Mouse (Mus musculus) stomach, embryonic 15.5 days (tissue): ENCODE measurements at regions not wholly inside any gene's neighbourhood (a gene's known extent, or its start where the extent isn't known, plus 50 kb on each side); places are given as distances from the start of the nearest gene placed in this dataset. TPM values are rescaled to one million over a fixed set of nuclear protein-coding genes. Genes with fewer than 3 reads are reported as not detected.

Experiments
- ATAC-seq: fragments of 200-750 bp; cut with Nextera tagmentation; 2 replicates; pipeline ENCODE4 v1.8.0; 2017; ENCODE audit warnings: low read depth, moderate number of reproducible peaks, moderate TSS enrichment; ENCODE audit not compliant: insufficient read depth, low FRiP score
- H3K27ac ChIP-seq: fragments of 300-500 bp; sonication (generic); 2 replicates; pipeline ENCODE4 v1.5.1; 2015; ENCODE audit warnings: mild to moderate bottlenecking, inconsistent platforms
- H3K27me3 ChIP-seq: fragments of 300-500 bp; sonication (generic); replicated peaks from 2 replicates; pipeline ENCODE4 v1.6.1; 2015; ENCODE audit warnings: inconsistent platforms
- H3K36me3 ChIP-seq: fragments of 300-500 bp; sonication (generic); 2 replicates; pipeline ENCODE4 v1.6.1; 2015; ENCODE audit warnings: inconsistent platforms
- H3K4me1 ChIP-seq: fragments of 300-500 bp; sonication (generic); 2 replicates; pipeline ENCODE4 v1.6.1; 2015; ENCODE audit warnings: inconsistent platforms
- H3K4me2 ChIP-seq: fragments of 300-500 bp; sonication (generic); 2 replicates; pipeline ENCODE4 v1.6.1; 2015; ENCODE audit warnings: mild to moderate bottlenecking, inconsistent platforms
- H3K4me3 ChIP-seq: fragments of 300-500 bp; sonication (generic); replicated peaks from 2 replicates; pipeline ENCODE4 v1.5.1; 2015; ENCODE audit warnings: inconsistent platforms
- H3K9ac ChIP-seq: fragments of 300-500 bp; sonication (generic); 2 replicates; pipeline ENCODE4 v1.6.1; 2015; ENCODE audit warnings: inconsistent platforms
- H3K9me3 ChIP-seq: fragments of 300-500 bp; sonication (generic); 2 replicates; pipeline ENCODE4 v1.6.1; 2016; ENCODE audit warnings: inconsistent platforms
- WGBS: fragments of 180-500 bp; shearing (Covaris S2); methylation state at CpG from one replicate; pipeline ENCODE4 v1.1.7; 2015; 5-methylcytosine and 5-hydroxymethylcytosine counted together
- microRNA-seq: library from miRNA; unstranded; fragments of <30 nt; microRNA quantifications from one replicate; pipeline ENCODE4, GENCODE M21; 2016

DNA sequence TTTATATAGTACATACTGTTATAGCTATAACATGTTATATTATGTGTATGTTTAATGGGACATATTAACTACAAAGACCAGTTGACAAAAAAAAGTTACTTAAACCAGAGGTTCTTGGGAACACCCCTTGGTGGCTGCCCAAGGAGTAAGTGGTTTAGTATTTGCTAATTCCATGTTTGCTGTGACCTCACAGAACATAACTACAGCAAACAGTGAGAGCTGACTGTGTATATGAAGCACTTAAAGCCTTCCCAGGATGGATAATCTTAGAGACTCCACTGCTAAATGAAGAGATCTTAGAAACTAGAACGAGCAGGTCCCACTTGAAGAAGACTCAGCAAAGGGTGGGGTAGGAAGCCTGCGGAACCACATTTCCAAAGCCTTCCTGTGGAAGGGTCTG, 263.9 kb downstream of the Gm19410 start:
- no peaks in the 10 kb centered on the region for H3K27me3 ChIP-seq
- ATAC-seq: no peak
- no peaks in the 10 kb centered on the region for H3K4me1 ChIP-seq
- 76% methylated on average over 2 of the region's 2 CpGs for WGBS
- no peak overlapping the region for H3K4me2 ChIP-seq
- no peaks in the 10 kb centered on the region for H3K36me3 ChIP-seq
- no peak overlapping the region for H3K9ac ChIP-seq
- H3K9me3 ChIP-seq: no peaks in the 10 kb centered on the region
- no peak overlapping the region for H3K4me3 ChIP-seq
- H3K27ac ChIP-seq: no peak overlapping the region

- Histone ChIP-seq H3K27me3 (no peaks in the 10 kb centered on the region), H3K27ac (no peak overlapping the region), H3K4me1 (no peaks in the 10 kb centered on the region), H3K9me3 (no peaks in the 10 kb centered on the region), H3K9ac (no peak overlapping the region), H3K36me3 (no peaks in the 10 kb centered on the region), H3K4me3 (no peak overlapping the region), H3K4me2 (no peak overlapping the region)
- ATAC-seq: no peak
- 53% methylated on average over 3 of the region's 3 CpGs for WGBS
Observed at GRCm38 (mm10) chr8:36030237-36030636, 264.6 kb downstream of the Gm19410 start.

GRCm38 (mm10) chr8:36031966-36032719, 266.6 kb downstream of the Gm19410 start:
- no peaks in the 10 kb centered on the region for H3K9me3 ChIP-seq
- no peak overlapping the region for H3K27ac ChIP-seq
- H3K4me3 ChIP-seq: no peak overlapping the region
- H3K4me2 ChIP-seq: no peak overlapping the region
- ATAC-seq: no peak; the same call in 1 of the 2 replicates
- H3K4me1 ChIP-seq: no peaks in the 10 kb centered on the region
- 73% methylated on average over 10 of the region's 10 CpGs for WGBS
- no peak overlapping the region for H3K9ac ChIP-seq
- no peaks in the 10 kb centered on the region for H3K36me3 ChIP-seq
- H3K27me3 ChIP-seq: no peaks in the 10 kb centered on the region

DNA sequence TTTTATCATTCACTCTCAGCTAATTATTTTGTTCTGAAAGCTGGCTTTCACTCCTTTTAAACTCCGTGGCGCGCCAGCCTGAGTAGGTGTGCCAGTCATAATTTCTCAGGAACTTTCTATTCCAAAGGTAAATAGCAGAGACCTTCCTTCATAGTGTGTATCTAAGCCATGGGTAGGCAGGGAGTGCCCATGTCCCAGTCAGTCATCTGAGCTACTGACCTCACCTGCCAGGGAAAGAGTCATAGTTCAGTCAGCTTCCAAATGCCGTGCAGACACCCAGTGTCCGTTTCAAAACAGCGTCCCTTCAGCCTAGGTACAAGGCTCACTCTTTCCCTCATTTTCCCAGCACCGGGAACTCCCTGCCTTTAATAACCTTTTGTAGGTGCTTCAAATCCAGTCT, 269.7 kb downstream of the Gm19410 start:
- Histone ChIP-seq H3K9me3 (no peaks in the 10 kb centered on the region), H3K4me1 (no peaks in the 10 kb centered on the region), H3K27me3 (no peaks in the 10 kb centered on the region), H3K4me2 (no peak overlapping the region), H3K27ac (no peak overlapping the region), H3K9ac (no peak overlapping the region), H3K4me3 (no peak overlapping the region), H3K36me3 (no peaks in the 10 kb centered on the region)
- 79% methylated on average over 7 of the region's 7 CpGs for WGBS
- ATAC-seq: no peak

- WGBS: 41% methylated on average over 6 of the region's 6 CpGs
Observed at GRCm38 (mm10) chr8:36036271-36036670, 270.7 kb downstream of the Gm19410 start.

DNA sequence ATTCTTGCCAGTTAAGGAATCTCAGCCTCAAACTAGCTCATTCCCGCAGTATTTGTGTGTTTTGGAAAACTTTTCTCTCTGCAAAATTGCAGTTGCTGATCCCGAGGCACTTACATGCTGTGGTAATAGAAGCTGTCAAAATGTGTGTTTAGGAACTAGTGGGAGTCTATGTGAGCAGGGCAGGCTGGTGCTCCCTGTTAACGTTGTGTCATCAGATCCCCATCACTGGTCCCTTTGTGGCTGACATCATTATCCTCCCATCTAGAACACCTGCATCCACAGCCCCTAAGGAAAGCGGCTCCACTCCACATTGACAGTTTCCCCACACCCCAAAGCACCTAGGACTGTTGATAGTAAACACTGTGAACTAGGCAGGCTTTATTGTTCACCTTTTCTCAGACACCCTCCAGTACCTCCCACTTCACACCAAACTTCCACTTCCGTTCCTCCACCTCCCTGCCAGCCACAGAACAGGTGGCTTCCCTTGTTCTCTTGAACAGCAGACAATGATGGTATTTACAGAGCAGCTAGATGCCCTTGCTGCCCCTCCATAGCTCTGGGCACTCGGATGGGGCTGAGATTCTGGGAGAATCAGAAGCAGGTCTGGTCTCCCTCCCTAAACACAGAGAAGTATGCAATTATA, 275.8 kb downstream of the Gm19410 start:
- WGBS: 66% methylated on average over 6 of the region's 6 CpGs
- no peak overlapping the region for H3K4me2 ChIP-seq
- no peak overlapping the region for H3K4me3 ChIP-seq
- ATAC-seq: no peak
- no peaks in the 10 kb centered on the region for H3K36me3 ChIP-seq
- no peaks in the 10 kb centered on the region for H3K9me3 ChIP-seq
- no peaks in the 10 kb centered on the region for H3K27me3 ChIP-seq
- H3K9ac ChIP-seq: no peak overlapping the region
- no peaks in the 10 kb centered on the region for H3K4me1 ChIP-seq
- H3K27ac ChIP-seq: no peak overlapping the region

More at GRCm38 (mm10) chr8:36036271-36036670, 270.7 kb downstream of the Gm19410 start:
- H3K9me3 ChIP-seq: no peaks in the 10 kb centered on the region
- no peak for ATAC-seq
- H3K4me3 ChIP-seq: no peak overlapping the region
- H3K36me3 ChIP-seq: no peaks in the 10 kb centered on the region
- H3K27ac ChIP-seq: no peak overlapping the region
- H3K27me3 ChIP-seq: no peaks in the 10 kb centered on the region
- no peaks in the 10 kb centered on the region for H3K4me1 ChIP-seq
- no peak overlapping the region for H3K9ac ChIP-seq
- no peak overlapping the region for H3K4me2 ChIP-seq

DNA sequence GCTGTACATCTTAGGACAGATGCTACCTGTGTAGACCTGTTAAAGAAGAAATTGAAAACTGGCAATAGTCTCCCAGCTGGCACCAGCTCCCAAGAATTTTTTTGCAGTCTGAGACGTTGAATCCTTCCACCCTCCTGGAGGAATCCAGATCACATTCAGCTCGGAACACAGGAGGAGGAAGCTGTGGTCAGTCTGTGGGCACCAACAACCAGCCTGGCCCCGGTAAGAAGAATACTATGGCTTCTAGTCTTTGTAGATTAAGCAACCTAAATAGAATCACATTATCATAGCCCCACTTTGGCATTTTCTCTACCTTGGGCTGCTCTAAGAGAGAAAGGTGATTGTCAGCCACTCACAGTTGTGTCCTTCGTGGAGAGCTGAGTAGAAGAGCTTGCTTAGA, 277.0 kb downstream of the Gm19410 start:
- Histone ChIP-seq H3K36me3 (no peaks in the 10 kb centered on the region), H3K27me3 (no peaks in the 10 kb centered on the region), H3K4me2 (no peak overlapping the region), H3K9me3 (no peaks in the 10 kb centered on the region), H3K4me3 (no peak overlapping the region), H3K4me1 (no peaks in the 10 kb centered on the region), H3K27ac (no peak overlapping the region), H3K9ac (no peak overlapping the region)
- no peak for ATAC-seq
- WGBS: 79% methylated on average over 4 of the region's 4 CpGs

Small RNA genes in the stretch of these regions (microRNA-seq; reads per million reads assigned to microRNA genes)
- gene Gm22030: not detected
